Mouse (Mus musculus) MEL (cell line): Measurements from ENCODE around the gene Vps8. TPM values are rescaled to one million over a fixed set of nuclear protein-coding genes. Genes with fewer than 3 reads are reported as not detected.

ENCODE experiments used
- DNase-seq: peaks from one replicate; pipeline ENCODE4 v3.0.0; 2011; ENCODE audit warnings: low read depth, low spot score
- H3K27ac ChIP-seq: 2 replicates; pipeline ENCODE4 v1.5.1; 2012; ENCODE audit warnings: low read depth, mild to moderate bottlenecking, control low read depth, low read length, moderate library complexity; ENCODE audit not compliant: control insufficient read depth
- H3K27me3 ChIP-seq, 2 experiments: fragments of 150-350 bp in 1 of 2; sonication (generic) in 1 of 2; 2 replicates each; pipeline ENCODE4 v1.6.1; 2012; ENCODE audit warnings: low read length in 2 of 2, mild to moderate bottlenecking in 2 of 2, improper control_type of control experiment in 1 of 2, moderate library complexity in 1 of 2; ENCODE audit not compliant: insufficient read depth in 2 of 2, control insufficient read depth in 1 of 2
- H3K36me3 ChIP-seq, 2 experiments: 2 replicates each; pipeline ENCODE4 v1.6.1; 2012 to 2014; ENCODE audit warnings: low read length in 2 of 2, improper control_type of control experiment in 1 of 2, inconsistent platforms in 1 of 2, mild to moderate bottlenecking in 1 of 2; ENCODE audit not compliant: insufficient read depth in 2 of 2, control insufficient read depth in 1 of 2
- H3K4me1 ChIP-seq, 2 experiments: fragments of 150-350 bp in 1 of 2; sonication (generic) in 1 of 2; 2 replicates each; pipeline ENCODE4 v1.6.1; 2012; ENCODE audit warnings: low read length in 2 of 2, improper control_type of control experiment in 1 of 2, mild to moderate bottlenecking in 1 of 2; ENCODE audit not compliant: insufficient read depth in 2 of 2, control insufficient read depth in 1 of 2
- H3K4me3 ChIP-seq, 2 experiments: fragments of 150-350 bp in 1 of 2; sonication (generic) in 1 of 2; 2 replicates each; pipeline ENCODE4 v1.5.1; 2012; ENCODE audit warnings: low read depth in 2 of 2, low read length in 2 of 2, mild to moderate bottlenecking in 2 of 2, moderate library complexity in 2 of 2, control low read depth in 1 of 2, improper control_type of control experiment in 1 of 2; ENCODE audit not compliant: control insufficient read depth in 1 of 2, insufficient read depth in 1 of 2
- H3K79me2 ChIP-seq: 2 replicates; pipeline ENCODE4 v1.6.1; 2012; ENCODE audit warnings: mild to moderate bottlenecking, low read length, moderate library complexity; ENCODE audit not compliant: control insufficient read depth, poor library complexity, insufficient read depth
- H3K9ac ChIP-seq: 2 replicates; pipeline ENCODE4 v1.6.1; 2012; ENCODE audit warnings: low read depth, mild to moderate bottlenecking, control low read depth, low read length, moderate library complexity; ENCODE audit not compliant: control insufficient read depth, poor library complexity, severe bottlenecking
- H3K9me3 ChIP-seq: fragments of 150-350 bp; sonication (generic); replicated peaks from 2 replicates; pipeline ENCODE4 v1.6.1; 2012; ENCODE audit warnings: mild to moderate bottlenecking, low read length, improper control_type of control experiment, moderate library complexity; ENCODE audit not compliant: insufficient read depth
- CHD2 ChIP-seq: IDR thresholded peaks from 2 replicates; pipeline ENCODE4 v1.6.1; 2011; ENCODE audit warnings: low read length, improper control_type of control experiment
- E2F4 ChIP-seq: IDR thresholded peaks from 2 replicates; pipeline ENCODE4 v1.6.1; 2011; ENCODE audit warnings: low read depth, low read length, improper control_type of control experiment, borderline replicate concordance
- ELF1 ChIP-seq: IDR thresholded peaks from 2 replicates; pipeline ENCODE4 v1.6.1; 2014; ENCODE audit warnings: low read depth, mild to moderate bottlenecking, inconsistent platforms, low read length, improper control_type of control experiment, moderate library complexity
- GATA1 ChIP-seq: IDR thresholded peaks from 2 replicates; pipeline ENCODE4 v1.6.1; 2011; ENCODE audit warnings: low read depth, low read length, improper control_type of control experiment
- MAZ ChIP-seq: IDR thresholded peaks from 2 replicates; pipeline ENCODE4 v1.6.1; 2012; ENCODE audit warnings: low read depth, mild to moderate bottlenecking, inconsistent platforms, low read length, improper control_type of control experiment
- MEF2A ChIP-seq: IDR thresholded peaks from 2 replicates; pipeline ENCODE4 v1.6.1; 2014; ENCODE audit warnings: low read depth, mild to moderate bottlenecking, inconsistent platforms, low read length, improper control_type of control experiment; ENCODE audit not compliant: poor library complexity, insufficient replicate concordance, severe bottlenecking; ENCODE audit errors: extremely low read depth
- MYC ChIP-seq: IDR thresholded peaks from 2 replicates; pipeline ENCODE4 v1.6.1; 2011; ENCODE audit warnings: low read depth, mild to moderate bottlenecking, low read length, improper control_type of control experiment, moderate library complexity
- POLR2AphosphoS2 ChIP-seq: IDR thresholded peaks from 2 replicates; pipeline ENCODE4 v1.6.1; 2011; ENCODE audit warnings: low read length, improper control_type of control experiment
- RAD21 ChIP-seq: IDR thresholded peaks from 2 replicates; pipeline ENCODE4 v1.6.1; 2011; ENCODE audit warnings: mild to moderate bottlenecking, low read depth, low read length, improper control_type of control experiment
- TBP ChIP-seq: IDR thresholded peaks from 2 replicates; pipeline ENCODE4 v1.8.0; 2011; ENCODE audit warnings: low read depth, low read length, improper control_type of control experiment
- USF1 ChIP-seq: IDR thresholded peaks from 2 replicates; pipeline ENCODE4 v1.6.1; 2014; ENCODE audit warnings: low read depth, mild to moderate bottlenecking, inconsistent platforms, low read length, improper control_type of control experiment, moderate library complexity
- ZC3H11A ChIP-seq: IDR thresholded peaks from 2 replicates; pipeline ENCODE4 v1.6.1; 2012; ENCODE audit warnings: low read depth, mild to moderate bottlenecking, inconsistent platforms, low read length, improper control_type of control experiment
- polyA plus RNA-seq, 2 experiments: library from polyadenylated mRNA; stranded (reverse) in 1 of 2; unstranded in 1 of 2; fragments of >175 nt in 1 of 2; fragments of >200 nt in 1 of 2; gene quantifications; 2 replicates each; pipeline versions ENCODE4 v1.2.1 to v1.2.4; 2012; ENCODE audit warnings: low replicate concordance in 2 of 2, low read depth in 1 of 2; ENCODE audit not compliant: insufficient read length in 2 of 2, insufficient read depth in 1 of 2, missing spikeins in 1 of 2
- total RNA-seq: library from RNA; depleted of rRNA; stranded (reverse); fragments of 300-350 nt; gene quantifications from 2 replicates; pipeline ENCODE4 v1.2.3, GENCODE M21; 2012

Gene Vps8
- total and polyA plus RNA-seq, 3 experiments: 10.5 to 14.0 TPM; not detected in 1

- Histone ChIP-seq H3K4me1 (no peaks in the 10 kb centered on the region), H3K36me3 (no peaks in the 10 kb centered on the region), H3K27me3 (peaks cover 0 to 1% of the 10 kb centered on the region in 2 experiments; a peak in 1 of 4 replicates), H3K9ac (no peak overlapping the region), H3K27ac (no peak overlapping the region), H3K79me2 (no peaks in the 10 kb centered on the region), H3K4me3 (no peak overlapping the region), H3K9me3 (no peaks in the 10 kb centered on the region)
- DNase-seq: no peak
- TF ChIP-seq GATA1 (no peak), RAD21 (no peak), MAZ (no peak), ELF1 (no peak)
Observed at GRCm38 (mm10) chr16:21373316-21373960, 49.5 kb upstream of the Vps8 start.

DNA sequence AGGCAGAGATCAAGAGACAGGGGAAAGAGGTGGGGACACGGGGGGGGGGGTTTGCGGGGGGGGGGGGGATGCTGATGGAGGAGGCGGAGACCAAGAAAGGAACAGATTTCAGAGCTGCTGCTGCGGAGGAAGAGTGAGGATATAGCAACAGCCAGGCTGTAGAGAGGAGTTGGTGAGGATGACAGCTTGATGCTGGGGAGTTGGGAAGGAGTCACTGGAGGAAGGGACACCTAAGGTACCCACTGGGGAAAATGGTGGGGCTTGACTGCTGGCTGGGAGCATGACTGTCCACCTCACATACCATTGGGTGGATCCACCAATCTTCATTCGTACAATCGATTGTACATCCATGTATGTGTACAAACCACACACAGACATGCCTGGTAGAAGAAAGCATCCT is 48.9 kb upstream of the Vps8 start:
- Histone ChIP-seq H3K4me3 (no peak overlapping the region), H3K27ac (no peak overlapping the region), H3K79me2 (no peaks in the 10 kb centered on the region), H3K9me3 (no peaks in the 10 kb centered on the region), H3K36me3 (no peaks in the 10 kb centered on the region), H3K4me1 (no peaks in the 10 kb centered on the region), H3K9ac (no peak overlapping the region), H3K27me3 (peaks cover 0 to 1% of the 10 kb centered on the region in 2 experiments; a peak in 1 of 4 replicates)
- no peak for DNase-seq
- no peak for TF ChIP-seq MEF2A
- TF ChIP-seq MYC: no peak
- no peak for TF ChIP-seq CHD2
- no peak for TF ChIP-seq E2F4

DNA sequence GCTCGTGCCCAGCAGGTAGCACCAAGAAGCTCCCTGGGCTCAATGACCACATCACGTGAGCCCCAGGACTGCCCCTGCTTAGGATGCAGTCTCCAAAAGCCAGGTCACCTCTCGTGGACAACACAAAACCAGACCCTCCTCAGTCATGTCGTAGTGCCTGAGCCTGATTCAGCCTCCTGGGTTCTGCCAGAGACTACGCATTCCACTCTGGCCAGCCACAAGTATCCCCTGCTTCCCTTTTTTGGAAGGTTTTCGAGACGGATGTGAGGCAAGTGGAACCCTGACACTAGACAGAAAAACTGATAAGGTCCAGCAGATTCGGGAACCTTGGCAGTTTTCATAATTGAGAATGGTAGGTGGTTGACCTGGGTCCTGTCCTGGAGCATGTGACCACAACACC is 47.8 kb upstream of the Vps8 start:
- TF ChIP-seq RAD21: no peak
- TF ChIP-seq POLR2AphosphoS2: no peak
- TF ChIP-seq USF1: no peak
- no peak for TF ChIP-seq ZC3H11A
- TF ChIP-seq TBP: no peak
- Histone ChIP-seq H3K9ac (no peak overlapping the region), H3K4me3 (no peak overlapping the region), H3K4me1 (no peaks in the 10 kb centered on the region), H3K27ac (no peak overlapping the region), H3K27me3 (peaks cover 0 to 1% of the 10 kb centered on the region in 2 experiments; a peak in 1 of 4 replicates), H3K9me3 (no peaks in the 10 kb centered on the region), H3K79me2 (no peaks in the 10 kb centered on the region), H3K36me3 (no peaks in the 10 kb centered on the region)
- DNase-seq: no peak
